In genomic region chr6:113890023-113890857, GRCm38 (mm10) we compare ENCODE assay signal across 8 mouse cellular contexts.
DNase-seq lines count a peak whose midpoint lies in the region; ATAC-seq and TF ChIP-seq lines count a peak whose summit lies in the region.

No protein-coding gene starts in this region.

- H3K27ac ChIP-seq in lung, embryonic 15.5 days = no peak overlapping the region
- peak overlapping the region; percentile 65 for H3K27ac ChIP-seq in forebrain, embryonic 13.5 days
- H3K27ac ChIP-seq in liver, embryonic 13.5 days = no peak overlapping the region
- no peak overlapping the region for H3K27ac ChIP-seq in stomach, embryonic 16.5 days (ENCODE audit: low read length)
- no peak overlapping the region for H3K27ac ChIP-seq in heart, embryonic 10.5 days
- no peak overlapping the region for H3K27ac ChIP-seq in thymus, adult 2 months (ENCODE audit: control insufficient read depth, insufficient read depth, low read length)

- H3K36me3 ChIP-seq in lung, embryonic 15.5 days = no peaks in the 10 kb centered on the region
- H3K36me3 ChIP-seq in forebrain, embryonic 13.5 days (ENCODE audit: poor library complexity, severe bottlenecking) = no peaks in the 10 kb centered on the region
- H3K36me3 ChIP-seq in liver, embryonic 13.5 days = no peaks in the 10 kb centered on the region
- H3K36me3 ChIP-seq in stomach, embryonic 16.5 days (ENCODE audit: control insufficient read depth, insufficient read depth, low read length) = no peaks in the 10 kb centered on the region
- no peaks in the 10 kb centered on the region for H3K36me3 ChIP-seq in heart, embryonic 10.5 days
- H3K36me3 ChIP-seq in thymus, adult 2 months (ENCODE audit: control insufficient read depth, insufficient read depth, low read length) = no peaks in the 10 kb centered on the region

- H3K4me3 ChIP-seq in lung, embryonic 15.5 days = peak overlapping the region; percentile 24
- peak overlapping the region; percentile 66 for H3K4me3 ChIP-seq in forebrain, embryonic 13.5 days
- H3K4me3 ChIP-seq in liver, embryonic 13.5 days (replicated peaks) = peak overlapping the region; percentile 36
- peak overlapping the region; percentile 34; the same call in 1 of the 2 replicates for H3K4me3 ChIP-seq in stomach, embryonic 16.5 days (replicated peaks; ENCODE audit: low read length)
- H3K4me3 ChIP-seq in heart, embryonic 10.5 days = no peak overlapping the region
- H3K4me3 ChIP-seq in thymus, adult 2 months (ENCODE audit: control insufficient read depth, insufficient read depth, low read length) = no peak overlapping the region

- 19% methylated on average over 16 of the region's 16 CpGs for WGBS in lung, embryonic 15.5 days
- 11% methylated on average over 16 of the region's 16 CpGs for WGBS in forebrain, embryonic 13.5 days
- WGBS in liver, embryonic 13.5 days (ENCODE audit: insufficient replicate concordance) = 16% methylated on average over 16 of the region's 16 CpGs
- 20% methylated on average over 16 of the region's 16 CpGs for WGBS in stomach, embryonic 16.5 days
- WGBS in heart, embryonic 10.5 days = 20% methylated on average over 16 of the region's 16 CpGs
- WGBS in thymus, adult 2 months = 19% methylated on average over 16 of the region's 16 CpGs

- no peaks in the 10 kb centered on the region for H3K4me1 ChIP-seq in lung, embryonic 15.5 days
- peaks cover 48% of the 10 kb centered on the region for H3K4me1 ChIP-seq in forebrain, embryonic 13.5 days
- H3K4me1 ChIP-seq in liver, embryonic 13.5 days (replicated peaks) = peaks cover 4% of the 10 kb centered on the region
- no peaks in the 10 kb centered on the region for H3K4me1 ChIP-seq in stomach, embryonic 16.5 days (ENCODE audit: control insufficient read depth, insufficient read depth, low read length)
- peaks cover 7% of the 10 kb centered on the region for H3K4me1 ChIP-seq in heart, embryonic 10.5 days
- no peaks in the 10 kb centered on the region for H3K4me1 ChIP-seq in thymus, adult 2 months (replicated peaks; ENCODE audit: control insufficient read depth, insufficient read depth, low read length)

- no peaks in the 10 kb centered on the region for H3K9me3 ChIP-seq in lung, embryonic 15.5 days
- H3K9me3 ChIP-seq in forebrain, embryonic 13.5 days (replicated peaks) = no peaks in the 10 kb centered on the region
- no peaks in the 10 kb centered on the region for H3K9me3 ChIP-seq in liver, embryonic 13.5 days (replicated peaks)
- H3K9me3 ChIP-seq in stomach, embryonic 16.5 days (replicated peaks; ENCODE audit: control insufficient read depth, low read length) = no peaks in the 10 kb centered on the region
- no peaks in the 10 kb centered on the region for H3K9me3 ChIP-seq in heart, embryonic 10.5 days

- H3K27me3 ChIP-seq in lung, embryonic 15.5 days = peaks cover 53% of the 10 kb centered on the region
- H3K27me3 ChIP-seq in forebrain, embryonic 13.5 days = peaks cover 11% of the 10 kb centered on the region; the same call in 1 of the 2 replicates
- H3K27me3 ChIP-seq in liver, embryonic 13.5 days = peaks cover 45% of the 10 kb centered on the region
- peaks cover 34% of the 10 kb centered on the region for H3K27me3 ChIP-seq in stomach, embryonic 16.5 days (ENCODE audit: control insufficient read depth, insufficient read depth, low read length)
- H3K27me3 ChIP-seq in heart, embryonic 10.5 days (ENCODE audit: insufficient read depth, poor library complexity, severe bottlenecking) = peaks cover 97% of the 10 kb centered on the region
- peaks cover 3% of the 10 kb centered on the region; the same call in 1 of the 2 replicates for H3K27me3 ChIP-seq in thymus, adult 2 months (ENCODE audit: control insufficient read depth, insufficient read depth, low read length)

- no peak for ATAC-seq in lung, embryonic 15.5 days (ENCODE audit: borderline replicate concordance, extremely low read depth, low FRiP score, low TSS enrichment)
- ATAC-seq in forebrain, embryonic 13.5 days = peak; percentile 22
- no peak for ATAC-seq in liver, embryonic 13.5 days (ENCODE audit: low read depth)
- no peak for ATAC-seq in stomach, embryonic 16.5 days (ENCODE audit: insufficient read depth, low FRiP score)
- ATAC-seq in erythroid progenitor cell, adult 5-6 weeks (replicated peaks; ENCODE audit: low FRiP score, poor library complexity, severe bottlenecking) = no peak

- TF ChIP-seq POLR2A in thymus, adult 2 months (IDR thresholded peaks at IDR 0.05; ENCODE audit: control insufficient read depth, extremely low read depth, insufficient read depth, low read length, poor library complexity) = no peak

- TF ChIP-seq CTCF in thymus, adult 2 months (IDR thresholded peaks at IDR 0.05; ENCODE audit: borderline replicate concordance, control insufficient read depth, extremely low read depth, insufficient read depth, low read length, poor library complexity) = no peak

- DNase-seq in lung, adult 18-20 months = no peak
- no peak for DNase-seq in liver, embryonic 13.5 days
- no peak for DNase-seq in heart, embryonic 10.5 days (ENCODE audit: low spot score)
- no peak for DNase-seq in thymus, adult 2 months

- H3K4me2 ChIP-seq in lung, embryonic 15.5 days = peak overlapping the region; percentile 58; the same call in 1 of the 2 replicates
- peak overlapping the region; percentile 84 for H3K4me2 ChIP-seq in forebrain, embryonic 13.5 days
- H3K4me2 ChIP-seq in liver, embryonic 13.5 days = peak overlapping the region; percentile 51
- H3K4me2 ChIP-seq in stomach, embryonic 16.5 days (ENCODE audit: low read depth, low read length) = peak overlapping the region; percentile 51; the same call in 1 of the 2 replicates

- no peak overlapping the region for H3K9ac ChIP-seq in lung, embryonic 15.5 days
- H3K9ac ChIP-seq in forebrain, embryonic 13.5 days = peak overlapping the region; percentile 86
- no peak overlapping the region for H3K9ac ChIP-seq in liver, embryonic 13.5 days
- H3K9ac ChIP-seq in stomach, embryonic 16.5 days (ENCODE audit: low read length) = no peak overlapping the region

Comparison
In these comparisons a context has a peak if more than half of its experiments do, and no peak if none do; other contexts are left out.
1. H3K4me3 ChIP-seq: peak in lung, embryonic 15.5 days (single experiment), forebrain, embryonic 13.5 days (single experiment), liver, embryonic 13.5 days (single experiment) and stomach, embryonic 16.5 days (single experiment); none in heart, embryonic 10.5 days (single experiment) and thymus, adult 2 months (single experiment).
2. Peak in every context shown above with its lines, with median percentiles within 50 percentile points of each other: H3K4me2 ChIP-seq.